Mouse (Mus musculus): Measurements from ENCODE around the gene Arhgef17. TPM values are rescaled to one million over a fixed set of nuclear protein-coding genes. Genes with fewer than 3 reads are reported as not detected.

Arhgef17 gene
- polyA plus RNA-seq, 1 experiment: not detected

GRCm38 (mm10) chr7:100924200-100924599, 7.7 kb downstream of the Arhgef17 start:
- Histone ChIP-seq H3K4me3 (ENCODE audit: insufficient read depth, low read depth, low read length) (peak overlapping the region; percentile 23), H3K27ac (ENCODE audit: insufficient read depth, low read depth, low read length) (peak overlapping the region; percentile 95), H3K4me1 (ENCODE audit: control insufficient read depth, insufficient read depth, low read length) (peaks cover 72% of the 10 kb centered on the region)
- WGBS: 50% methylated on average over 5 of the region's 5 CpGs
- TF ChIP-seq POLR2A (IDR thresholded peaks at IDR 0.05; ENCODE audit: insufficient read depth, low read depth, low read length) (no peak), CTCF (IDR thresholded peaks at IDR 0.05; ENCODE audit: insufficient read depth, low read depth, low read length) (no peak)

- Histone ChIP-seq H3K4me1 (ENCODE audit: control insufficient read depth, insufficient read depth, low read length) (peaks cover 73% of the 10 kb centered on the region), H3K27ac (ENCODE audit: insufficient read depth, low read depth, low read length) (peak overlapping the region; percentile 95)
- WGBS: 29% methylated on average over 4 of the region's 4 CpGs
Observed at GRCm38 (mm10) chr7:100922907-100923306, 9.0 kb downstream of the Arhgef17 start.

GRCm38 (mm10) chr7:100921289-100921688, 10.6 kb downstream of the Arhgef17 start:
- no peak for TF ChIP-seq CTCF (IDR thresholded peaks at IDR 0.05; ENCODE audit: insufficient read depth, low read depth, low read length)
- TF ChIP-seq POLR2A (IDR thresholded peaks at IDR 0.05; ENCODE audit: insufficient read depth, low read depth, low read length): no peak
- no peak overlapping the region for H3K4me3 ChIP-seq (ENCODE audit: insufficient read depth, low read depth, low read length)
- 85% methylated on average over 5 of the region's 5 CpGs for WGBS
- peaks cover 79% of the 10 kb centered on the region for H3K4me1 ChIP-seq (ENCODE audit: control insufficient read depth, insufficient read depth, low read length)
- H3K27ac ChIP-seq (ENCODE audit: insufficient read depth, low read depth, low read length): no peak overlapping the region

More at GRCm38 (mm10) chr7:100922907-100923306, 9.0 kb downstream of the Arhgef17 start:
- TF ChIP-seq CTCF (IDR thresholded peaks at IDR 0.05; ENCODE audit: insufficient read depth, low read depth, low read length) (no peak), POLR2A (IDR thresholded peaks at IDR 0.05; ENCODE audit: insufficient read depth, low read depth, low read length) (no peak)
- H3K4me3 ChIP-seq (ENCODE audit: insufficient read depth, low read depth, low read length): peak overlapping the region; percentile 0; the same call in 1 of the 2 replicates

GRCm38 (mm10) chr7:100919809-100920107, 12.1 kb downstream of the Arhgef17 start:
- H3K4me1 ChIP-seq (ENCODE audit: control insufficient read depth, insufficient read depth, low read length): peaks cover 83% of the 10 kb centered on the region
- H3K27ac ChIP-seq (ENCODE audit: insufficient read depth, low read depth, low read length): no peak overlapping the region
- 60% methylated on average over 2 of the region's 2 CpGs for WGBS
- TF ChIP-seq POLR2A (IDR thresholded peaks at IDR 0.05; ENCODE audit: insufficient read depth, low read depth, low read length) (no peak), CTCF (IDR thresholded peaks at IDR 0.05; ENCODE audit: insufficient read depth, low read depth, low read length) (no peak)
- H3K4me3 ChIP-seq (ENCODE audit: insufficient read depth, low read depth, low read length): no peak overlapping the region

- WGBS: 67% methylated on average over 7 of the region's 7 CpGs
- Histone ChIP-seq H3K4me3 (ENCODE audit: insufficient read depth, low read depth, low read length) (no peak overlapping the region), H3K4me1 (ENCODE audit: control insufficient read depth, insufficient read depth, low read length) (peaks cover 82% of the 10 kb centered on the region), H3K27ac (ENCODE audit: insufficient read depth, low read depth, low read length) (no peak overlapping the region)
- TF ChIP-seq CTCF (IDR thresholded peaks at IDR 0.05; ENCODE audit: insufficient read depth, low read depth, low read length) (no peak), POLR2A (IDR thresholded peaks at IDR 0.05; ENCODE audit: insufficient read depth, low read depth, low read length) (no peak)
Observed at GRCm38 (mm10) chr7:100919006-100919808, 12.7 kb downstream of the Arhgef17 start.

- TF ChIP-seq POLR2A (IDR thresholded peaks at IDR 0.05; ENCODE audit: insufficient read depth, low read depth, low read length): no peak
- H3K27ac ChIP-seq (ENCODE audit: insufficient read depth, low read depth, low read length): peak overlapping the region; percentile 57
- 25% methylated on average over 9 of the region's 9 CpGs for WGBS
Observed at GRCm38 (mm10) chr7:100918176-100918575, 13.7 kb downstream of the Arhgef17 start.

GRCm38 (mm10) chr7:100917751-100918150, 14.2 kb downstream of the Arhgef17 start:
- 50% methylated on average over 6 of the region's 6 CpGs for WGBS
- TF ChIP-seq POLR2A (IDR thresholded peaks at IDR 0.05; ENCODE audit: insufficient read depth, low read depth, low read length) (no peak), CTCF (IDR thresholded peaks at IDR 0.05; ENCODE audit: insufficient read depth, low read depth, low read length) (no peak)
- H3K4me1 ChIP-seq (ENCODE audit: control insufficient read depth, insufficient read depth, low read length): peaks cover 80% of the 10 kb centered on the region

More at GRCm38 (mm10) chr7:100918176-100918575, 13.7 kb downstream of the Arhgef17 start:
- Histone ChIP-seq H3K4me1 (ENCODE audit: control insufficient read depth, insufficient read depth, low read length) (peaks cover 82% of the 10 kb centered on the region), H3K4me3 (ENCODE audit: insufficient read depth, low read depth, low read length) (no peak overlapping the region)

GRCm38 (mm10) chr7:100916526-100916925, 15.4 kb downstream of the Arhgef17 start:
- Histone ChIP-seq H3K4me1 (ENCODE audit: control insufficient read depth, insufficient read depth, low read length) (peaks cover 81% of the 10 kb centered on the region), H3K4me3 (ENCODE audit: insufficient read depth, low read depth, low read length) (no peak overlapping the region), H3K27ac (ENCODE audit: insufficient read depth, low read depth, low read length) (no peak overlapping the region)
- TF ChIP-seq POLR2A (IDR thresholded peaks at IDR 0.05; ENCODE audit: insufficient read depth, low read depth, low read length) (no peak), CTCF (IDR thresholded peaks at IDR 0.05; ENCODE audit: insufficient read depth, low read depth, low read length) (no peak)
- 68% methylated on average over 6 of the region's 6 CpGs for WGBS

More at GRCm38 (mm10) chr7:100917751-100918150, 14.2 kb downstream of the Arhgef17 start:
- H3K27ac ChIP-seq (ENCODE audit: insufficient read depth, low read depth, low read length): peak overlapping the region; percentile 57
- H3K4me3 ChIP-seq (ENCODE audit: insufficient read depth, low read depth, low read length): no peak overlapping the region

GRCm38 (mm10) chr7:100915204-100915603, 16.7 kb downstream of the Arhgef17 start:
- H3K4me1 ChIP-seq (ENCODE audit: control insufficient read depth, insufficient read depth, low read length): peaks cover 80% of the 10 kb centered on the region
- 55% methylated on average over 5 of the region's 5 CpGs for whole genome bisulfite sequencing
- no peak overlapping the region for H3K4me3 ChIP-seq (ENCODE audit: insufficient read depth, low read depth, low read length)
- 0 out of 2 replicates have a peak overlapping the region, but pooled peaks have one; percentile 37 for H3K27ac ChIP-seq (ENCODE audit: insufficient read depth, low read depth, low read length)
- no peak for TF ChIP-seq CTCF (IDR thresholded peaks at IDR 0.05; ENCODE audit: insufficient read depth, low read depth, low read length)
- no peak for TF ChIP-seq POLR2A (IDR thresholded peaks at IDR 0.05; ENCODE audit: insufficient read depth, low read depth, low read length)

Data from olfactory bulb, adult 2 months (tissue).